Mouse (Mus musculus) limb, embryonic 12.5 days (tissue): ENCODE measurements around the gene Dspp. TPM values are rescaled to one million over a fixed set of nuclear protein-coding genes. Genes with fewer than 3 reads are reported as not detected.

Experiments used
- ATAC-seq: fragments of 200-750 bp; cut with Nextera tagmentation; 2 replicates; pipeline ENCODE4 v1.8.0; 2017; ENCODE audit warnings: low read depth, moderate TSS enrichment; ENCODE audit not compliant: insufficient number of reproducible peaks, insufficient read depth, low FRiP score, low TSS enrichment
- H3K27ac ChIP-seq: fragments of 300-500 bp; sonication (generic); 2 replicates; pipeline ENCODE4 v1.5.1; 2016; ENCODE audit warnings: mild to moderate bottlenecking, moderate library complexity
- H3K27me3 ChIP-seq: fragments of 300-500 bp; sonication (generic); 2 replicates; pipeline ENCODE4 v1.6.1; 2016; ENCODE audit warnings: mild to moderate bottlenecking, moderate library complexity
- H3K36me3 ChIP-seq: fragments of 300-500 bp; sonication (generic); 2 replicates; pipeline ENCODE4 v1.6.1; 2016; ENCODE audit warnings: mild to moderate bottlenecking, moderate library complexity
- H3K4me1 ChIP-seq: fragments of 300-500 bp; sonication (generic); replicated peaks from 2 replicates; pipeline ENCODE4 v1.6.1; 2016
- H3K4me2 ChIP-seq: fragments of 300-500 bp; sonication (generic); 2 replicates; pipeline ENCODE4 v1.6.1; 2016; ENCODE audit warnings: mild to moderate bottlenecking, moderate library complexity
- H3K4me3 ChIP-seq: fragments of 300-500 bp; sonication (generic); replicated peaks from 2 replicates; pipeline ENCODE4 v1.5.1; 2016; ENCODE audit warnings: mild to moderate bottlenecking
- H3K9ac ChIP-seq: fragments of 300-500 bp; sonication (generic); replicated peaks from 2 replicates; pipeline ENCODE4 v1.6.1; 2016; ENCODE audit warnings: mild to moderate bottlenecking, moderate library complexity
- H3K9me3 ChIP-seq: fragments of 300-500 bp; sonication (generic); 2 replicates; pipeline ENCODE4 v1.6.1; 2016; ENCODE audit warnings: mild to moderate bottlenecking, moderate library complexity
- whole genome bisulfite sequencing: fragments of 180-500 bp; shearing (Covaris S2); methylation state at CpG from one replicate; pipeline ENCODE4 v1.1.7; 2016; 5-methylcytosine and 5-hydroxymethylcytosine counted together
- polyA plus RNA-seq: library from polyadenylated mRNA; unstranded; fragments of >200 nt; fragmentation: Nextera tagmentation; extraction: Ambion mirVana; gene quantifications from 2 replicates; pipeline ENCODE4 v1.2.1, GENCODE M21; 2016

Gene Dspp
- not detected in 2 replicates for polyA plus RNA-seq

DNA sequence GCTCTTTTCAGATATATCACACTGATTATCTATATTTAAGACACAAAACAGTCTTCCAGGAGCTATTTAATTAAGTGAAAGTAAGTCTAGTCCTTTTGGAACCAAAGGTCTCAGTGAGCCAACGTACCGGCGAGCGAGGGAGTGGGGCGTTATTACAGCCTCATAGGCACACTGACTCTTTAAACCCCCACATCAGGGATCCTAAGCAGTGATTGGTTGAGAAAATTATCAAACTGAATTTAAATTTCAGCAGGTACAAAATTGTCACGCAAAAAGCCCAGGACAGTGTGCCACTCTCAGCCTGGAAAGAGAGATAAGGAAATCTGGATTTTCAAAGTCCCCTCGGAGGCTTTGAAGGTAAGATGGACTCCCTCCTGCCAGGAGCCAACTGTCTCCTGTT is at the start of gene Dspp:
TSS of gene Dspp (plus strand) at position 301 of the 400 bp plus-strand sequence.
- Histone ChIP-seq H3K27ac (no peak within 1 kb of the TSS), H3K4me1 (no peaks in the 10 kb centered on the region), H3K9ac (no peak within 1 kb of the TSS), H3K9me3 (no peaks in the 10 kb centered on the region), H3K36me3 (no peaks in the 10 kb centered on the region), H3K27me3 (no peaks in the 10 kb centered on the region), H3K4me3 (no peak within 1 kb of the TSS), H3K4me2 (no peak within 1 kb of the TSS)
- ATAC-seq = no peak
- WGBS = 85% methylated on average over 7 of the region's 7 CpGs

DNA sequence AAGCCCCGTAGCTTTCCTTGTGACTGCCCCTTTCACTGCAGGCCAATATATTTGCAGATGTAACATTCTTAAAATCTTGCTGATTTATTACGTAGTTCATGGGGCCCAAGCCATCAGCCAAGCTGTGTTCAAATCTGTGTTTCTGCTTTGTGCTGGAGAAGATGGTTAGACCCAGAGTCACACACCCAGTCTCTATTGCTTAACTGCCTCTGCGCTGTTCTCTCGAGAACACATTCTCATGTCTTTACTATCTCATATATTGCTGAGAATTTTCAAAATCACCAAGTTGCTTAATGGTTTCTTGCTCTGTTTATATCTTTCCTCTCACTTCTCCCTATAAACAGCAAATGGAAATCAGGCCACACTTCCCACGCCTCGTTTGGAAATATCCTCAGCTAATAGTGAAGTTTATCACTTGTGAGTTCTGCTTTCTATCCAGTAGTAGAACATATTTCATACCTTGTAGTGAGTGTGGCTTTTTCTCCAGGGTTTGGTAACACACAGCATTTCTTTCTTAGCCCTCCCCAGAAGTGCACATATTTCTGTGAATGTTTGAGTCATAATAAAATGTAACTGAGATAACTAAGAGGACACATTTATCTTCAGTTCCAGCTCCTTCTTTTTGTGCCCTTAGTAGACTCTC is 46.4 kb upstream of the Dspp start:
- H3K27ac ChIP-seq = no peak overlapping the region
- H3K36me3 ChIP-seq = no peaks in the 10 kb centered on the region
- ATAC-seq = no peak
- no peak overlapping the region for H3K4me2 ChIP-seq
- H3K4me3 ChIP-seq = no peak overlapping the region
- H3K27me3 ChIP-seq = no peaks in the 10 kb centered on the region
- peaks cover 6% of the 10 kb centered on the region; the same call in 1 of the 2 replicates for H3K4me1 ChIP-seq
- WGBS = 61% methylated on average over 6 of the region's 6 CpGs
- no peaks in the 10 kb centered on the region for H3K9me3 ChIP-seq
- no peak overlapping the region for H3K9ac ChIP-seq

DNA sequence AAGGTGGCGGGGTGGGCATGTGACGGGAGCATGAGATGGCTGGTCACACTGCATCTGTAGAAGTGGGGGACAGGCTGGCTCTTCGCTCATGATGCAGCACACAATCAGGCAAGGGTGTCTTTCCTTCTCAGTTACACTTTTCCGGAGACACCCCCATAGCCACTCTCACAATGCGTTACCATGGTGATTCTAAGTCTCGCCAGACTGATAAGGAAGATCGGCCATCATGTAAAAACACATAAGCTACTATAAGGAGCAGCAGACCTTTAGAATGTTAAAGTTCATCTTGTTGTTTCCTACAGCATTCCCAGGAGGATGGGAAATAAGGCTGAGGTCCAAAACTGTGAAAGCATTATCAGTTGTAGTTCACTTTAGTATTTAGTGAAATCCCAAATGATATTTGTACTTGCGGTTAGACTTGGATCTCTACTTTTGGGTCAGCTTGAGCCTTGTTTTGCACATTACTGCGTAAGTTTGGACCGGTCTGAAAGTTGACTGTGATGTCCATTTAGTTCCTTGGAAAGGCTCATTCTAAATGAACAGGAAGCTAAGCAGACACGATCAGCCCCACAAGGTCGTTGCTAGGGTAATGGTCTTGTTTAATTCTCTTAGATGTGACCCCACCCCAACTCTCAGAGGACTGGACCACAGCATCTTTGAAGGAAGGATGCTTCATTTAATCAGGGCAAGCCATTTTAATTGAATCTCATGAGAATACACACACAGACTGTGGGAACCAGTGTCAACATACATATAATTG is 43.8 kb upstream of the Dspp start:
- H3K27ac ChIP-seq = no peak overlapping the region

DNA sequence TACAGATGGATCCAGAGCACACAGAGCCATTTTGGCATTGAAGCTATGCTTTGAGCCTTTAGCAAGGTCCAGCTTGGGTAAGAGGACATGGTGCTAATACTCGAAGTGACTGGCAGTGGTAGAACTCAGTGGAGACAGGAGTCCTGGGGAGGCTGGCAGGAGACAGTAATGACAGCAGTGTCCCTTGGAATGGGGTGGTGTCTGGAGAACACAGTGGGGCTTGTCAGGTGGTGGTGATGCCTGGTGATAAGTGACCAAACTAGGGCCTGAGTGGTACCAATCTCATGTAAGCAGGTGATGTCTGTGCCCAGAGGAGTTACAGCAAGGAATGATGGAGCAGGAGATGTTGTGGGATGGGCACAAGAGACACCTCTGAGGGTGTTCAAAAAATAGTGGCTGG is 43.2 kb upstream of the Dspp start:
- Histone ChIP-seq H3K9ac (no peak overlapping the region), H3K9me3 (no peaks in the 10 kb centered on the region), H3K27me3 (no peaks in the 10 kb centered on the region), H3K36me3 (no peaks in the 10 kb centered on the region), H3K4me1 (peaks cover 6% of the 10 kb centered on the region; the same call in 1 of the 2 replicates), H3K4me2 (no peak overlapping the region), H3K27ac (no peak overlapping the region), H3K4me3 (no peak overlapping the region)
- 77% methylated on average over 1 of the region's 1 CpGs for WGBS
- ATAC-seq = no peak

More for the DNA sequence above, 43.8 kb upstream of the Dspp start:
- 85% methylated on average over 12 of the region's 12 CpGs for WGBS
- H3K4me3 ChIP-seq = no peak overlapping the region
- no peaks in the 10 kb centered on the region for H3K36me3 ChIP-seq
- no peak overlapping the region for H3K9ac ChIP-seq
- peaks cover 6% of the 10 kb centered on the region; the same call in 1 of the 2 replicates for H3K4me1 ChIP-seq
- H3K9me3 ChIP-seq = no peaks in the 10 kb centered on the region
- ATAC-seq = no peak
- H3K27me3 ChIP-seq = no peaks in the 10 kb centered on the region
- H3K4me2 ChIP-seq = no peak overlapping the region

DNA sequence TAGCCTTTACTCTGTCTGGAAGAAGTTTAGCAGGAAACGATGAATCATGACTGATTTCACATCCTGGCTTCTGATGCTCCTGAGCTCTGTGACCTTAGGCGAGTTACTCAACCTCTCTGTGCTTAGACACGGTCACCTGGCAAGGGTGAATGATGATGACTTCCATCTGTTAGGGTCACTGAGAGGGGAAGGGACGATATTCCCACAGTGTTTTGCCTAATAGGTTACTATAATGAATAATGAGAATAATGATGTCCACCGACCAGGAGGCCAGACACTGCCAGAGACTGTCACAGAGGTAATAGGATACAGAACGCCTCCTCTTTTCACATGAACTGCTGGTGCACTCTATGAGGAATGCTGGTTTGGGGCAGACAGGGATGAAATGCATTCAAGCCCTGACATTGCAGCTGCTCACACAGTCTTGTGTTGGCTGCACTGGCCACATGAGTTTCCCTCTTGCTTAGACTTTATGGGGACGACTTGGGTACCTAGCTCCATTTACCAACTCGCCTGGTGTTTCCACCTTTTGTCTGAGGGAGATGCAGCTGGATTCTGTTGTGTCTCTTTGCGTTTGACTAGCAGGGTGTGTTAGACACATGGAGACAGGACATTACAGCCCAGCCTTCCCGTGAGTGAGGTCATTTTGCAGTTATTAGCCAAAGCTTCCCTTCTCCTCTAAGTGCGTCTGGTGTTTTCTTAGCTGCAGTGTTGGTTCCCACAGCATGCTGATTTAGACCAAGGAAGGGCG is 42.1 kb upstream of the Dspp start:
- Histone ChIP-seq H3K9ac (no peak overlapping the region), H3K4me1 (peaks cover 6% of the 10 kb centered on the region; the same call in 1 of the 2 replicates), H3K27me3 (no peaks in the 10 kb centered on the region), H3K4me3 (no peak overlapping the region), H3K36me3 (no peaks in the 10 kb centered on the region), H3K9me3 (no peaks in the 10 kb centered on the region), H3K27ac (0 out of 2 replicates have a peak overlapping the region, but pooled peaks have one; percentile 29), H3K4me2 (no peak overlapping the region)
- 0 out of 2 replicates have a peak, but pooled peaks have one; percentile 42 for ATAC-seq
- WGBS = 36% methylated on average over 12 of the region's 12 CpGs

DNA sequence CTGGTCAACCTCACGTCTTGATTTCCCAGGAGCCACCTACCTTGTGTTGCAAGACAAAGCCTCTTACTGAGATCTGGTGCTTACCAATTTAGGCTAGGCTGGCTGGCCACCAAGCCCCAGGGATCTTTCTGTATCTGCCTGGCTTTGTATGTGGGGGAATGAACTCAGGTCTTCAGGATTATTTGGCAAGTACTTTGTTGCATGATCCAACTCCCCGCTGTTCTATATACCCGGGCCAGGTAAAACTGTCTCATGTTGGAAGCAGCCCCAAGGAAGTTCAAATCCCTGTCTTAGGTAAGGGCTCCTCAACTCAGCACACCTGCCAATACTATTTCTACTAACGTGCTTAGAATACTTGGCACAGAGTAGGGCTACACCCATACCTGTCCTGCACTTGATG is 39.6 kb upstream of the Dspp start:
- Histone ChIP-seq H3K36me3 (no peaks in the 10 kb centered on the region), H3K4me1 (peaks cover 6% of the 10 kb centered on the region; the same call in 1 of the 2 replicates), H3K9me3 (no peaks in the 10 kb centered on the region), H3K4me3 (no peak overlapping the region), H3K4me2 (no peak overlapping the region), H3K27me3 (no peaks in the 10 kb centered on the region), H3K27ac (no peak overlapping the region), H3K9ac (no peak overlapping the region)
- ATAC-seq = no peak
- 88% methylated on average over 4 of the region's 4 CpGs for WGBS

DNA sequence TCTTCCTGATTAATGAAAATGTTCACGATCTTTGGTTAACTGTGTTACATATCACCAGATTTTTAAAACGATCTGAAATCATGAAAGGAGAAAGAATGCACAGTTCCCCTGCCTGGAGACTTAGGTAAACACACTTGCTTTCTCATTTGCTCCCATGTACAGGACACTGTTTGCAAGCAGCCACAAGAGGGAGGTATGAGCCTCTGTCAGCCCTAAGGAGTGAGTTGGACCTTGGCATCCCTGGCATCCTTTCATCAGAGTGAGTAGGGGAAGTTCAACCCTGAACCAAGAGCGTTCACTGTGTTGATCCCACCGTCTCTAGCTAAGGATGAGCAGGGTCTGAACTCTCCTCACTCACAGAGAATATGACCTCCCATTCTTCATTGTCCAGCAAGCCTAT is 39.0 kb upstream of the Dspp start:
- Histone ChIP-seq H3K27me3 (no peaks in the 10 kb centered on the region), H3K4me2 (no peak overlapping the region), H3K4me3 (no peak overlapping the region), H3K9ac (no peak overlapping the region), H3K27ac (no peak overlapping the region), H3K9me3 (no peaks in the 10 kb centered on the region), H3K36me3 (no peaks in the 10 kb centered on the region), H3K4me1 (peaks cover 6% of the 10 kb centered on the region; the same call in 1 of the 2 replicates)
- ATAC-seq = no peak
- WGBS = 72% methylated on average over 4 of the region's 4 CpGs

DNA sequence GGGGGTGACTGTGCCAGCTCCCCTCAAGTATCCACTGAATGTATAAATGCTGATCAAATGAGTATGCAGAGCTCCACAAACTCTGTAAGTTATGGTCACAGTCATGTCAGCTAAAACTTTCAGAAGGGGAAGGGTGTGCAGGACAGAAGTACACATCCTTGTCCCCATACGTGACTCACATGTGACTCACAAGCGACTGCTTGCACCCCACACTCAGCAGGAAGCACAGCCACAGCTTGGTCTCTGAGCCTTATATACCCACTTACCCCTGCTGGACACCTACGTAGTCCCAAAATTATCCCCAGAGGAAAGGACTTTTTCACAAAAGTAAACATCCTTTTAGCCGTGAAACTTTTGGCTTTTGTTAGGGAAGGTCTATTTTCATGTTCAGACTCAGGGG is 36.8 kb upstream of the Dspp start:
- H3K4me1 ChIP-seq = peaks cover 3% of the 10 kb centered on the region; the same call in 1 of the 2 replicates
- WGBS = 78% methylated on average over 4 of the region's 4 CpGs
- no peaks in the 10 kb centered on the region for H3K27me3 ChIP-seq
- H3K4me2 ChIP-seq = no peak overlapping the region
- H3K9me3 ChIP-seq = no peaks in the 10 kb centered on the region
- no peak overlapping the region for H3K9ac ChIP-seq
- ATAC-seq = no peak
- no peak overlapping the region for H3K27ac ChIP-seq
- no peaks in the 10 kb centered on the region for H3K36me3 ChIP-seq
- H3K4me3 ChIP-seq = no peak overlapping the region

DNA sequence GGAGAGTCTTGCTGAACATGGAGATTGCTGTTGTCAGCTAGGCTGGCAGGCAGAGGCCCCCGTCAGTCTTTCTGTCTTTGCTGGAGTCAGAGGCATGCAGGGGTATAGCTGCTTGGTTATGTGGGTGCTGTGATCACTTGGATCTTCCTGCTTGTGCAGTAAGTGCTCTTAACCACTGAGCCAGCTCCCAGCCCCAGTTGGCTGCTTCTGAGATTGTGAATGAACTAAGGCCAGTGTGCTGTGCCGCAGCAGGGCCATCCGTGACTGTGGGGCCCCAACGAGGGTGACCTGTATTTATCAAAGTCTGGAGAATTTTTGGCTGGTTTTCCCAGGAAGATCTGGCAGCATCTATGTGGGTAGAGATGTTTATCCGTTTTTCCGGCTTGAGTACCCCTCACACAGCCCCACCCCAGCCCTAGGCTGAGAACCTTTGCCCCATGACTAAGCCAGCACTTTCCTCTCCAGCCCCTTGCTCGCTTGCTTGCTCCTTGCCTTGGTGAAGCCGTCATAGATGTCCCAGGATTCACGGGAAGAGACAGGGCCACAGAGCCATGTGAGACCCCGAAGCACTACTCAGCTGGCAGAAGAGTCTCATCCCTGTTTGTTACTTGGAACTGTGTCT is 32.5 kb upstream of the Dspp start:
- no peaks in the 10 kb centered on the region for H3K4me1 ChIP-seq
- no peaks in the 10 kb centered on the region for H3K36me3 ChIP-seq
- no peaks in the 10 kb centered on the region for H3K9me3 ChIP-seq
- H3K4me2 ChIP-seq = no peak overlapping the region
- H3K9ac ChIP-seq = no peak overlapping the region
- 75% methylated on average over 10 of the region's 10 CpGs for WGBS
- no peaks in the 10 kb centered on the region for H3K27me3 ChIP-seq
- no peak for ATAC-seq
- H3K27ac ChIP-seq = no peak overlapping the region
- no peak overlapping the region for H3K4me3 ChIP-seq

DNA sequence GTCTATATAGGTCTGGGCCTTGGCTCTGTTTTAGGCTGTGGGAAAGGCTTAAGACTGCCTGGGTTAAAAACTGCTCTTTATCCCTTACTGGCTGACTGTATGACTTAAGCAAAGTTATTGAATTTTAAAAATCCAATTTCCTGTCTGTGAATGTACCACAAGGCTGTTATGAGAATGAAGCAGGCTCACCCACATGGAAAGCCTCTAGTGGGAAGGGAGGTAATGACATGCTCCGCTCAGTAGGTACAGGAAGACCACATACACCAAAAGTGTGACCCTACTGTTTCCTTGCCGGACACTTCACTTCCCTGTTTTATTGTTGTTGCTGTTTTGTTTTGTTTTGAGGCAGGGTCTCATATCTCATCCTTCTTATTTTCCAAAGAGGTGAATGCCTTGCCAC is 29.4 kb upstream of the Dspp start:
- no peak overlapping the region for H3K9ac ChIP-seq
- H3K27me3 ChIP-seq = no peaks in the 10 kb centered on the region
- WGBS = 76% methylated on average over 2 of the region's 2 CpGs
- no peak overlapping the region for H3K4me2 ChIP-seq
- H3K27ac ChIP-seq = no peak overlapping the region
- no peak overlapping the region for H3K4me3 ChIP-seq
- no peaks in the 10 kb centered on the region for H3K36me3 ChIP-seq
- no peaks in the 10 kb centered on the region for H3K9me3 ChIP-seq
- ATAC-seq = no peak; the same call in 1 of the 2 replicates
- no peaks in the 10 kb centered on the region for H3K4me1 ChIP-seq

DNA sequence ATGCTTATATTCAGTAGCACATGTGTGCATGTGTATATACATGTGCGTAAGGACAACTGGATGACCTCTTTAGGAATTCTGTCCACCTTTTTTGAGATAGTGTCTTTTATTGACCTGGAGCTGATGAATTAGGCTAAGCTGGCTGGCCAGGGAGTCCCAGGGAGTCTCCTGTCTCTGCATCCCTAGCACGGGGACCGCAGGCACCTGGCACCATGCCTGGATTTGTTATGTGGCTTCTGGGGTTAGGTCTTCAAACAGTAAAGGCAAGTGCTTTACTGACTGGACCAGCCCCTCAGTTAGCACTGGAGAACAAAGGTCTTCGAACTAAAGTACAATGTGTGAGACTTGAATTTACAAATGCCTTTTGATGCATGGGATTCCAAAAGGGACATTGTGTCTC is 26.5 kb upstream of the Dspp start:
- Histone ChIP-seq H3K36me3 (no peaks in the 10 kb centered on the region), H3K4me3 (no peak overlapping the region), H3K9me3 (no peaks in the 10 kb centered on the region), H3K27ac (no peak overlapping the region), H3K27me3 (no peaks in the 10 kb centered on the region), H3K4me2 (no peak overlapping the region), H3K9ac (no peak overlapping the region), H3K4me1 (no peaks in the 10 kb centered on the region)
- WGBS = 84% methylated on average over 4 of the region's 4 CpGs
- no peak for ATAC-seq
